Mouse (Mus musculus): ENCODE measurements around the gene Alkbh6.

DNA sequence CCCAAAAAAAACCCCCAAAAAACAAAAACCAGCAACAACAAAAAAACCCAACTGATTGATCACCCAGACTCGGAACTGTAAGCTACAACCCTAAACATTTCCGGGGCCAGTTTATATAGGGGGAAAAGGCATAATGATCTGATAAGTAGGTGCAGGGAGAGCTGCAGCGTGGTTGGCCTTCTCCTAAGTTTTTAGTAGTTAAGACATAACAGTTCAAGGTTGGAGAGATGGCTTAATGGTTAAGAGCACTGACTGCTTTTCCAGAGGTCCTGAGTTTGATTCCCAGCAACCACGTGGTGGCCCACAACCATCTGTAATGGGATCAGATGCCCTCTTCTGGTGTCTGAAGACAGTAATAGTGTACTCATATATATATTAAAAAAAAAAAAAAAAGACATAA lies 27.0 kb upstream of the Alkbh6 start:
- no peak for TF ChIP-seq GATA1 (IDR thresholded peaks at IDR 0.05; ENCODE audit: low read length)
- TF ChIP-seq TAL1 (IDR thresholded peaks at IDR 0.05; ENCODE audit: low read length), result no peak

Data from erythroblast, embryonic 14.5 days (primary cell).